Mouse (Mus musculus) neural tube, embryonic 13.5 days (tissue): ENCODE results near the gene Cenpe. TPM values are rescaled to one million over a fixed set of nuclear protein-coding genes. Genes with fewer than 3 reads are reported as not detected.

Source experiments
- ATAC-seq: fragments of 200-750 bp; cut with Nextera tagmentation; 2 replicates; pipeline ENCODE4 v1.8.0; 2017; ENCODE audit warnings: low read depth, mild to moderate bottlenecking, moderate TSS enrichment, moderate library complexity
- H3K27ac ChIP-seq: fragments of 300-500 bp; sonication (generic); replicated peaks from 2 replicates; pipeline ENCODE4 v1.5.1; 2015; ENCODE audit warnings: moderate library complexity, mild to moderate bottlenecking, inconsistent platforms
- H3K27me3 ChIP-seq: fragments of 300-500 bp; sonication (generic); 2 replicates; pipeline ENCODE4 v1.6.1; 2015; ENCODE audit warnings: mild to moderate bottlenecking, inconsistent platforms
- H3K36me3 ChIP-seq: fragments of 300-500 bp; sonication (generic); 2 replicates; pipeline ENCODE4 v1.6.1; 2015; ENCODE audit warnings: mild to moderate bottlenecking, inconsistent platforms
- H3K4me1 ChIP-seq: fragments of 300-500 bp; sonication (generic); replicated peaks from 2 replicates; pipeline ENCODE4 v1.6.1; 2015; ENCODE audit warnings: inconsistent platforms
- H3K4me2 ChIP-seq: fragments of 300-500 bp; sonication (generic); 2 replicates; pipeline ENCODE4 v1.6.1; 2015; ENCODE audit warnings: inconsistent platforms, mild to moderate bottlenecking, moderate library complexity
- H3K4me3 ChIP-seq: fragments of 300-500 bp; sonication (generic); 2 replicates; pipeline ENCODE4 v1.5.1; 2015; ENCODE audit warnings: mild to moderate bottlenecking, inconsistent platforms
- H3K9ac ChIP-seq: fragments of 300-500 bp; sonication (generic); 2 replicates; pipeline ENCODE4 v1.6.1; 2015; ENCODE audit warnings: moderate library complexity, mild to moderate bottlenecking, inconsistent platforms
- H3K9me3 ChIP-seq: fragments of 300-500 bp; sonication (generic); 2 replicates; pipeline ENCODE4 v1.6.1; 2016; ENCODE audit warnings: inconsistent platforms
- WGBS: fragments of 180-500 bp; shearing (Covaris S2); methylation state at CpG from one replicate; pipeline ENCODE4 v1.1.7; 2015; 5-methylcytosine and 5-hydroxymethylcytosine counted together
- polyA plus RNA-seq: library from polyadenylated mRNA; unstranded; fragments of >200 nt; fragmentation: Nextera tagmentation; extraction: Ambion mirVana; gene quantifications from 2 replicates; pipeline ENCODE4 v1.2.1, GENCODE M21; 2015

The Cenpe gene
- polyA plus RNA-seq, 1 experiment from 2014 or later: 5.4 TPM

DNA sequence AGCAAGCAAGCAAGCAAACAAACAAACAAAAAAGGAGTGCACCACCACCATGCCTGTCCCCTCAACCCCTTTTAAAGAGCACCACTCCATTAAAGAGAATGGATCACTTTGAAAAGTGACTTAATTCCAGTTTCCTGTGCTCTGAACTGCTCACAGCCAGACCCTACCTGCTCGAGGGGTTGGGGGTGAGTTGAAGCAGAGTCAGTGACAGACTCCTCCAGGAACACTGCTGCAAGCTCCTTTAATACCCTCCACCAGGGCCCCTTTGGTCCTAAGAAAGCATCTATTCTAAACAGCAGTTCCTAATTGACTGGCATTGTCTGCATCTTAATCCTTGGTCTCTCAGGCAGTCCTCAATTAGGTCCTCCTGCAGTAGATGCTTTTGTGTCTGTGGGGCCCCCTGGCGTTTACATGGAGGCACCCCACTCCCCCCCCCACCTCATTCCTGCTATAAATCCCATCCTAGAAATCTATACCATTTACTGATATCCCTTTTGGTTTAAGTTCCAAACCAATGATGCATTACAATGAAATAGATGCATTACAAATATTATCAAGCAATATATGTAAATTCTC is 100.7 kb downstream of the Cenpe start:
- H3K4me3 ChIP-seq: no peak overlapping the region
- H3K9me3 ChIP-seq: no peaks in the 10 kb centered on the region
- WGBS: 26% methylated on average over 2 of the region's 2 CpGs
- no peak overlapping the region for H3K9ac ChIP-seq
- no peaks in the 10 kb centered on the region for H3K27me3 ChIP-seq
- no peak overlapping the region for H3K27ac ChIP-seq
- 0 out of 2 replicates have a peak, but pooled peaks cover 2% of the 10 kb centered on the region for H3K4me1 ChIP-seq
- H3K36me3 ChIP-seq: no peaks in the 10 kb centered on the region
- no peak for ATAC-seq
- no peak overlapping the region for H3K4me2 ChIP-seq

DNA sequence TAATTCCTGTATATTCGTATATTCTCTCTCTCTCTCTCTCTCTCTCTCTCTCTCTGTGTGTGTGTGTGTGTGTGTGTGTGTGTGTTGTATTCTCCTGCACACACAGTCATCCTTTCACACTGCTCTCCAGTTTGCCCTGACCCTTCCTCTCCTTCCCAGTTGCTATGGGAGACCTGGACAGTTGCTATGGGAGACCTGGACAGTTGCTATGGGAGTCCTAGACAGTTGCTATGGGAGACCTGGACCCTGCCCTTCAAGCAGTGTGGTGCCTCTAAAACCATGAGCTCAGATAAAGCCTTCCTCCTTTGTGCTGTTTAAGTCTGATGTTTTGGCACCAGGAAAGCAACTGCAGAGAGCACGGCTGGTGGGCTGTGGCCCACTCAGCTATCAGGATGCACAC is 101.4 kb downstream of the Cenpe start:
- Histone ChIP-seq H3K27me3 (no peaks in the 10 kb centered on the region), H3K9ac (no peak overlapping the region), H3K4me2 (no peak overlapping the region), H3K27ac (no peak overlapping the region), H3K4me1 (no peaks in the 10 kb centered on the region), H3K9me3 (no peaks in the 10 kb centered on the region), H3K4me3 (no peak overlapping the region), H3K36me3 (no peaks in the 10 kb centered on the region)
- WGBS: 49% methylated on average over 2 of the region's 2 CpGs
- no peak for ATAC-seq

DNA sequence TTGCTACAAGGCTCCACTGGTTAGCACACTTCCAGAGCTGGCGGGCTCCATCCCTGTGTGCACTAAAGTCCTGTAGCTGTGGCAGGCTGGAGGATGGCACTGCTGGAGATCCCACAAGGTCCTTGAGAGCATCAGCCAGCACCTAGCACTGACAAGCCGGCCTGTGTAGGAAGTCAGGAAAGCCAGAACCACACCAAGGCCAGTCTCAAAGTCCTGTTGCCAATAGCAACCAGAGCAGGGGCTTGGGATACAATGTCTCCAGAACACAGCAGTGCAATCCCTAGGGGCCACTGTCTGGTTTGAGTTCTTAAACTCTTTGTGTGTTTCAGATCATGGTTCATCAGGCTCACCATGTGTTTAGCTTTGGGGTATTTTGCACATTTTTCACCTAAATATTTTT is 102.5 kb downstream of the Cenpe start:
- Histone ChIP-seq H3K4me3 (no peak overlapping the region), H3K27me3 (no peaks in the 10 kb centered on the region), H3K9ac (no peak overlapping the region), H3K4me1 (no peaks in the 10 kb centered on the region), H3K9me3 (no peaks in the 10 kb centered on the region), H3K36me3 (no peaks in the 10 kb centered on the region), H3K4me2 (no peak overlapping the region), H3K27ac (no peak overlapping the region)
- no peak for ATAC-seq
- WGBS: 71% methylated on average over 2 of the region's 2 CpGs

DNA sequence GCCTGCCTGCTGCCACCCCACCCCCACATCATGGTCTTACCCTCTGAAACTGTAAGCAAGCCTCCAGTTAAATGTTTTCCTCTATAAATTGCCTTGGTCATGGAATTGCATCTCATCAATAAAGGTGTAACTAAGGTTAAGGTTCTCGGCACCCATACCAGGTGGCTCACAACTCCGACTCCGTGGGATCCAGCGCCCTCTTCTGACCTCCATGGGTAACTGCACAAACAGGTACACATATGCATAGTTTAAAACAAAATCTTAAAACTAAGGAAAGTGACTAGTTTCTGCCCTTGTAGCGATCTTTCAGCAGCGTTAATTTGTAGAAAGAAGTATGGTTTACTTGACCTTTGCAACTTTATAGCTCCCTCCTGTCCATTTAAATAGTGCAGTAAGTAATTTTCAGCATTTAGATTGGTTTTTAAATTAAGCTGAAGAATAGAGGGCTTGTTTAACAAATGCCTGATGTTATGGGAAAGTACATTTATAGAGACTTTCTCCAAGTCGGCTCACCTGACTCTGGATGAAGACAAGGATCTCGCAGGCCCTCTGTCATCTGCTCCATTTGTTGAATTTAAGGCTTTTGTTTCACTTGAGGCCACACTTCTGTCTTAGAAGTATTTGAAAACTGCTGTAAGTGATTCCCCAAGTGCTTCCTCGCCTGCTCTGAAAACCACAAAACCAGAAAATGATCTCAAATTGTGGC is 103.5 kb downstream of the Cenpe start:
- no peak overlapping the region for H3K27ac ChIP-seq
- no peaks in the 10 kb centered on the region for H3K4me1 ChIP-seq
- 88% methylated on average over 9 of the region's 9 CpGs for WGBS
- H3K9ac ChIP-seq: no peak overlapping the region
- no peak overlapping the region for H3K4me2 ChIP-seq
- no peaks in the 10 kb centered on the region for H3K27me3 ChIP-seq
- H3K9me3 ChIP-seq: no peaks in the 10 kb centered on the region
- ATAC-seq: no peak
- no peak overlapping the region for H3K4me3 ChIP-seq
- H3K36me3 ChIP-seq: no peaks in the 10 kb centered on the region

DNA sequence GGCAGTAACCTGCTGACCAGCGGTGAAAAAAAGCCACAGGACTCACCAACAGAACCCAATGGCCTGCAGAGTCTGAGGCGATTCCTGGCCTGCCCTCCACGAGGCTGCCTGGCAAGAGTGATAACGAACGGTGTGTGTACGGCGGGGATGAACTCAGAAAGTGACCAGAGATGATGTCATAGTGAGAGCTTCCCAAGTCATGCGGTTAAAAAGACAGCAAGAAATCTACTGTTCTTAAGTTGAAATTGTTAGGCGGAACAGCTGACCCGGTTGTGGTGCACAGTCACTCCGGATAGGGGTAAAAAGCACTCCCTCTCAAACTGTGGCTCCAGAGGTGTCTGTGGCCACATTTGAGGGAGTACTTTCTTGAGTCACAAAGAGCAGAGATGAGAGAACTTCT is 106.0 kb downstream of the Cenpe start:
- Histone ChIP-seq H3K4me2 (no peak overlapping the region), H3K9ac (no peak overlapping the region), H3K4me1 (no peaks in the 10 kb centered on the region), H3K27ac (no peak overlapping the region), H3K27me3 (no peaks in the 10 kb centered on the region), H3K36me3 (no peaks in the 10 kb centered on the region), H3K9me3 (no peaks in the 10 kb centered on the region), H3K4me3 (no peak overlapping the region)
- no peak for ATAC-seq
- 82% methylated on average over 11 of the region's 11 CpGs for WGBS

Other genes with a start within 250 kb of the Cenpe start
- 3.5 and 4.2 TPM in 2 replicates for gene Bdh2, start 68.7 kb downstream of the Cenpe start, polyA plus RNA-seq
- 1.5 and 1.9 TPM in 2 replicates for gene Slc9b2, start 95.2 kb downstream of the Cenpe start, polyA plus RNA-seq
- not detected in 2 replicates for gene Slc9b1, start 135.5 kb downstream of the Cenpe start, polyA plus RNA-seq
- 70.2 and 74.2 TPM in 2 replicates for gene Cisd2, start 211.4 kb downstream of the Cenpe start, polyA plus RNA-seq
- 425 and 477 TPM in 2 replicates for gene Ube2d3, start 225.6 kb downstream of the Cenpe start, polyA plus RNA-seq